Mouse (Mus musculus) telencephalon, adult 2 months (tissue): Measurements from ENCODE around the gene Atp13a2.

Source experiments
- DNase-seq: peaks from one replicate; pipeline ENCODE4 v3.0.0-alpha.2; 2011; ENCODE audit warnings: low read depth, low spot score

Gene Atp13a2

GRCm38 (mm10) chr4:140986711-140987395, at the start of gene Atp13a2:
Gene Atp13a2 (plus strand): TSS chr4:140986873.
- peak; percentile 74 for DNase-seq

- DNase-seq = no peak
Observed at GRCm38 (mm10) chr4:140944356-140944755, 42.3 kb upstream of the Atp13a2 start.

- no peak for DNase-seq
Observed at GRCm38 (mm10) chr4:140944961-140945442, 41.7 kb upstream of the Atp13a2 start.

DNA sequence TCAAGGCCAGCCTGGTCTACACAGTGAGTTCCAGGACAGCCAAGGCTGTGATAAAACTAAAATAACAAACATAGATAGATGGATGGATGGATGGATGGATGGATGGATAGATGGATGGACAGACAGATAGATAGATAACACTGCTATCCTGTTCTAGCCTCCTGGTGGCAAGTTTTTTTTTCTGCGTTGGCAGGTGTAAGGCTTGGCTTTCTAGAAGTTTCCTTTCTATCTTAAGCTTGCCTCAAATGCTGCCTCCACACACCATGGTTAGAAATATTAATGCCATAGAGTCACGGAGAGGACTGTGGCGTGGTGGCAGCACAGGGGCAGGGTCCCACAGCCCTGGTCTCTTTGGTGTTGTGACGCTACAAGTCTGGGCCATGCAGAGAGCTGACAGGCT, 41.1 kb upstream of the Atp13a2 start:
- no peak for DNase-seq

- no peak for DNase-seq
Observed at GRCm38 (mm10) chr4:140946048-140946447, 40.6 kb upstream of the Atp13a2 start.

- DNase-seq = no peak
Observed at GRCm38 (mm10) chr4:140946580-140947205, 40.0 kb upstream of the Atp13a2 start.

- no peak for DNase-seq
Observed at GRCm38 (mm10) chr4:140947487-140948440, 38.9 kb upstream of the Atp13a2 start.

- DNase-seq = no peak
Observed at GRCm38 (mm10) chr4:140948481-140948880, 38.2 kb upstream of the Atp13a2 start.

- no peak for DNase-seq
Observed at GRCm38 (mm10) chr4:140949052-140949451, 37.6 kb upstream of the Atp13a2 start.

DNA sequence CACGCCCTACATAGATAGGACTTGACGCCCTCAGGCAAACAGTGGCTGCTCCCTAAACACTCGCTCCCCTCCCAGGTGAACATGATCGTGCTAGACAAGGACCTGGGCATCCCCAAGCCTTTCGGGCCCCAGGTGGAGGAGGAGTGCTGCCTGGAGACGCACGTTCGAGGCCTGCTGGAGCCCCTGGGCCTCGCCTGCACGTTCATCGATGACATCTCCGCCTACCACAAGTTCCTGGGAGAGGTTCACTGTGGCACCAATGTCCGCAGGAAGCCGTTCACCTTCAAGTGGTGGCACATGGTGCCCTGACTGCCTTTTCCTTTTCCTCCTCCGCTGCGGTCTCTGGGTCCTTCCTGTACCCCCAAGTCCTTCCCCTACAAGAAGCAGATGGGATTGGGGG, 37.1 kb upstream of the Atp13a2 start:
- DNase-seq = no peak

GRCm38 (mm10) chr4:140950574-140950973, 36.1 kb upstream of the Atp13a2 start:
- DNase-seq = no peak

- no peak for DNase-seq
Observed at GRCm38 (mm10) chr4:140951861-140952641, 34.6 kb upstream of the Atp13a2 start.

GRCm38 (mm10) chr4:140957131-140957702, 29.5 kb upstream of the Atp13a2 start:
- DNase-seq = peak; percentile 31

- peak; percentile 58 for DNase-seq
Observed at GRCm38 (mm10) chr4:140957725-140958124, 28.9 kb upstream of the Atp13a2 start.

DNA sequence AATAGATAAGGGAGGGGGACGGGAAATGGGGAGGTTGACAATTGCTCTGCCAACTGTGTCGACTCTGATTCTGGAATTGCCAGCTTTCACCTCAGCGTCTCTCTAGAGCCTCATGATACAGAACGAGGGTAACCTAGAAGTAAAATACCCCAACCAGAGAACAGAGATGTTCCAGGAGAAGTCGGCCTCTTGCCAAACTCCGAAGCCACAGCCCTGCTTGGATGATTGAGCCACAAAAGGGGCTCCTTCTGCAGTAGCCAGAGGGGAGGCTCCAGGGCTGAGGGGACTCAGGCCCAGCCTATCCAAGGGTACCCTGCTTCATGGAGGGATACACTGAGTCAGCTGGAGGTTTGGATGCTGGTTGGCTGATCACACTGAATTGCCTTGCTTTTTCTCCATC, 28.4 kb upstream of the Atp13a2 start:
- DNase-seq = no peak

GRCm38 (mm10) chr4:140959128-140959679, 27.5 kb upstream of the Atp13a2 start:
- DNase-seq = no peak

- DNase-seq = no peak
Observed at GRCm38 (mm10) chr4:140959715-140960479, 26.8 kb upstream of the Atp13a2 start.

DNA sequence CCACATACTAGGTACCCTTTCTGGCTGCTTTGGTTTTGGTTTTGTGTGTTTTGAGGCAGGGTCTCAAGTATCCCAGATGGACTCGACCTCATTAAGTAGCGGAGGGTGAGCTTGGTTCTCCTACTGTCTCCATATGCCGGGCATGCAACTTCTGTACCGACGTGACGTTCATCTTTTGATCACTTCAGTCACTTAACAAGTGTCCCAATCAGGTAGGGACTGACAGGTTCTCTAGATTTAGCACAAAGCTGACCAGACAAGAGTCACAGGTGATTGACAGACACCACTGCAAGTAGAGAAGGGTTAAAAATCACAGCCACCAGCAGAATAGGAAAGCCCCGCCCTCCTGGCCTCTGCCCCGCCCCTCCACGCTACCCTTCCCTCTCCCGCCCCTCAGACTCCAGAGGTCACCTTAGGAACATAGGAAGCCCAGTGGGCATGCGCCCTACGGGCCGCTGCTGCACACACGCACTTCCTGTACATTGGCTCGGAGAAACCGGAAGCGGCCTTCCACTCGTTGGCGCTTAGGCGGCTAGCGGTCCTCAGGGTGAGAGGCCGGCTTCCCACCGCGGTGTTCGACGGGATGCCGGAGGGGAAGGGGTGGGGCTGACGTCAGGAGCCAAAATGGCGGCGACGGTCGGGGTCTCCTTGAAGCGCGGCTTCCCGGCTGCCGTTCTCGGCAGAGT, 25.7 kb upstream of the Atp13a2 start, which contains the start of gene Sdhb:
Gene Sdhb, plus strand, starts transcription at position 423 of the 686 bp plus-strand sequence.
- DNase-seq = peak; percentile 99
